Mouse (Mus musculus): ENCODE measurements around the gene Klhdc8b. TPM values are rescaled to one million over a fixed set of nuclear protein-coding genes. Genes with fewer than 3 reads are reported as not detected.

The Klhdc8b gene
- total RNA-seq, 2 experiments from 2014 or later, result 17.6 to 21.3 TPM

DNA sequence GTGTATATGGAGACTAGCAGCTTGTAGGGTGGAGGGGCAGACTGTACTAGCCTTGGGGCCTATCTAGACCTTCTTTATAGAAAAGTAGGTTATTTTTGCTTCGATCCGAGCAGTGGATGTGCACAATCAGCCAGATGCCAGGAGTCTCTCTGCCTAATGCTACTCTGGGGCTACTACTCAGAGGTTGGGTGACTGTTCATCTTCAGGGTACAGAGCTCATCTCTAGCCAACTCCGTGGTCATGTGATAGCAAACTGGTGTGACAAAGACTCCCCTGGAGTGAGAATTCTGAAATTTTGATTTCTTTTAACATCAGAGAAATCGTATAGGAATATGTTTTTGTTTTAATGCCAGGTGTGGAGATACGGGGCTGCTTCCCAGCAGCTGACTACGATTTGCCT is 8.5 kb downstream of the Klhdc8b start:
- DNase-seq (ENCODE audit: extremely low spot score in 1 of 2, low spot score in 1 of 2), result no peak

DNA sequence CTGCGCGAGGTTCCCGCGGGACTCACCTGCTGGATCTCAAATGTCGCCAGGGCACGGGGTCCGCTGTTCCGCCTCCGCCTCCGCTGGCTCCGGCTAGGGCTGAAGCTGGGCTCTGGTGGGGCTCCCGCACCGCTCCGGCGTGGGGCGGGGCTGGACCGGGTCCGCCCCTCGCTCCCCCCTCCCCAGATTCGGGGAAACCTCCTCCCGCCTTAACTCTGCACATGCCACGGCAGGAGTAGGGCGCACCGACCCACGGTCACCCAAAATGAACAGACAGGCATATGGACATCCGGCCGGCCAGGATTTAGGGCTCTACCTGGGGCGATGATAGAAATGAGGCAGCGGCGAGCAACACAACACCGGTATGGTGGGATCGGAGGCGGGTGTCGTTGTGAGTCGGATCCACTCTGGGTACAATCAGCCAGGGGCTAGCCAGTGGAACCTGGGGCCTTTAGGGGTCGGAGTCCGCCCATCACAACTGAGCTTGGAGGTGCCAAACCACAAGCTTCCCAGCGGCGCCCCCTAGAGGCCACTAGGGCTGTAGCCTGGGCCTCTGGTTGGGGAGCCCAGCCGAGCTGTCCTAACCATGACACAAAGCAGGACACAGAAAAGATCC is 9.0 kb downstream of the Klhdc8b start:
- DNase-seq (ENCODE audit: extremely low spot score in 1 of 2, low spot score in 1 of 2), result peak; percentile 84 to 95

DNA sequence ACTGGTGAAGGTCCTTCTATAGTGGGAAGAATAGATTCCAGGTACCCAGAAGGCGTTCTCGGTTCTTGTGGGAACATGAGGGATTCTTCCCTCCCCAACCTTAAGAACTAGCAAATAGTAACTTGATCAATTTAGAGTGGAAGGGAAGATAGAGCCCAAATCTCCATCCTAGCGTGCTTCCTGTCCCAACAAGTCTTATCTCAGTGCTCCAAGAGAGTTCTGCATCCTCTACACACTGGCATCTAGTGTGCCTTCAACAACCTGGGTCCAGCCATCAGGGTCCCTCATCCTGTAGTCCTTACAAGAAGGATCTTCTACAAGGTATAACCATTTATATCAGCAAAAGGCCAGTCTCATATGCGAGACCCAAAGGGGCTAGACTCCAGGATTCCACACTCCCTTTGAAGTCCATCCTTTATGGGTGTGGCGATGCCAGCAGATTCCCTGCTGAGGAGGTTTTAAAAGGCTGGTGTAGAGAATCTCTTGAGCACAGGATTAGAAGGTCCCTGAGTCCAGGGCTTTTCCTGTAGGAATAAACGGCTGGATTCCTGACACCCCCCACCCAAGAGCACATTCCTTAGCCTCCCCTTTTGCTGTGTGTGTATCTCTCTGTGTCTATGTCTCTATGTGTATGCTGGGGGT is 9.7 kb downstream of the Klhdc8b start:
- DNase-seq (ENCODE audit: extremely low spot score in 1 of 2, low spot score in 1 of 2), result no peak

DNA sequence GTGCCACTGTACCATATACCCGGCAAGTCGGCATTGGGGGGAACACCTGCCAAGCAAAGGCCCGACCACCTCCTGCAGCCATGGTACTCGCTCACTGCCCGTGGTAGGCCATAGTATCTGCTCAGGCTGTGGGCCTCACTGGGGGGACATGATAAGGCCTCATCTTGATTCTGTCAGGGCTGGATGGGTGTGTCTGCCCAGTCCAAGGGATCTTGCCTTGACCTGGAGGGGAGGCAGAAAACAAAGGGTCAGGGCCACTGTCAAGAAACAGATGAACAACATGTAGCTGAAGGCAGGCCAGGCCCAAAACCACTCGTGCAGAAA is 10.2 kb downstream of the Klhdc8b start:
- no peak for DNase-seq (ENCODE audit: extremely low spot score in 1 of 2, low spot score in 1 of 2)

DNA sequence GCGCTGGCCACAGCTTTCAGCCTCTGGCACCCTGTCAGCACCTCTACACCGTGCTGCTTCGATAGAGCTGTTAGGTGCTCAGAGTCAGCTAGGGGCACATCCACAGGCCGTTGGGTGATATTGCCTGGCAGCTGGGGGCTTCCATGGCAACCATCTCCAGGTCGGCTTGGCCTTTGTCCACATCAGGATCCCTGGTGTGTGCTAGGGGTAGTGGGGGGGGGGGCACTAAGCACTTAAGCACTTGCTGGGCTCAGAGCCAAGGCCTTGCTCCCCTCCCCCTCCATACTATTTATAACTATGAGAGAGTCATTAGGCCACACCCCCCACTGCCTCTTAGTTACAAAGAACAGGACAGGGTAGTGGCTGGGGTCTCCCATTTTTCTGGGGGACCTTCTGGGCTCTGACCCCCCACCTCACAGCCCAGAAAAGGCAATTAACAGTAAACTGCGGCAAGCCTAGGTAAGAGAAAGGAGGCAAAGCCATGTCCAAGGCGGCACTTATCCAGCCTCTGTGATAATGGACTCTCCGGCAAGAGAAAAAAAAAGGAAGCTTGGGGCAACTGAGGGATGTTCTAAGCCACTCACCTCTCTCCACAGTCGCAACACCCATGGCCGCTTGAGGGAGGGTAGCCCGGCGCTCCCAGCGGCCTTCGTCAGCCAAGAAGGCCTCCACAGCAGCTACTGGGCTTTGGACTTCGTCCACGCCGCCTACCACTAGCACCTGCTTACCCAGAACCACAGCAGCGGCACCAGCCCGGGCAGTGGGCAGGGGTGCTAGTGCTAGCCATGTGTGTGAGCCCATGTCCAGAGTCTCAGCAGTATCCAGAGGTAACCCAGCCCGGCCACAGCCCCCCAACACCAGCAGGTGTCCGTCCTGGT is 10.8 kb downstream of the Klhdc8b start:
- no peak for DNase-seq (ENCODE audit: extremely low spot score in 1 of 2, low spot score in 1 of 2)

DNA sequence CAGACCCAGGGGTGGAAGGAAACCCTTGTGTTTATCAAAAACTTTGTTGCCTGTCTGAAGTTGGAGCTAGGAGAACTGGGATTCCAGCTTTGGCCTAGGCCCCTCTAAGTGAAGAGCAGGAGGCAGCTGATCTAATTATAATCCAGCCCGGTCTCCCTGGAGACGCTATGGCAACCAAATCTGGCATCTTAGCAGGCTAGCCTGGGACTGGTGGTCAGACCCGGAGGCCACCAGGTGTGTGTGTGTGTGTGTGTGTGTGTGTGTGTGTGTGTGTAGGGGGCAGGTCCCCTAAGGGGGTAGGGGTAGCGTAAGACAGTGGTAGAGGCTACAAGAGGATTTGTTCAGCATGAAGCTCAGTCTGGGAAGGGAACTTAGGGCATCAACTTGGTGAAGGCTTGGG is 11.5 kb downstream of the Klhdc8b start:
- peak in 1 of 2 experiments; percentile 56 for DNase-seq (ENCODE audit: extremely low spot score in 1 of 2, low spot score in 1 of 2)

DNA sequence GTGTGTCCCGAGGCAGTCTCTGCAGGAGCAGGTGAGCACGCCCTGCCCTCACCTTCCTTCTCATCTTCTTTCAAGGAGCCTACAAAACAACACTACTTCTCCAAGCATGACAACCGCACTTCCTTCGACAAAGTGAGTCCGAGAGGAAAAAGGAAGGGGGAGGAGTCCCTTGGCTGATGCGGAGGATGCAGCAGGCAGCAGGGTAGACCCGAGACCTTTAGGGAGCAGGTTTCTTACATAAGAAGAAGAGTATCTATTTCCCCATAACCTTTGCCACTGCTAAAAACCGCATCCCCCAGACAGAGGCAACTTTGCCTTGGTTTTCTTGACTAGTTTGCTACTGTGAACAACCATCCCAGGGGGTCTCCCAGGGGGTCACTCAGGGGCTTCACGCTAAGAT is 16.3 kb downstream of the Klhdc8b start:
- DNase-seq (ENCODE audit: extremely low spot score in 1 of 2, low spot score in 1 of 2), result no peak

DNA sequence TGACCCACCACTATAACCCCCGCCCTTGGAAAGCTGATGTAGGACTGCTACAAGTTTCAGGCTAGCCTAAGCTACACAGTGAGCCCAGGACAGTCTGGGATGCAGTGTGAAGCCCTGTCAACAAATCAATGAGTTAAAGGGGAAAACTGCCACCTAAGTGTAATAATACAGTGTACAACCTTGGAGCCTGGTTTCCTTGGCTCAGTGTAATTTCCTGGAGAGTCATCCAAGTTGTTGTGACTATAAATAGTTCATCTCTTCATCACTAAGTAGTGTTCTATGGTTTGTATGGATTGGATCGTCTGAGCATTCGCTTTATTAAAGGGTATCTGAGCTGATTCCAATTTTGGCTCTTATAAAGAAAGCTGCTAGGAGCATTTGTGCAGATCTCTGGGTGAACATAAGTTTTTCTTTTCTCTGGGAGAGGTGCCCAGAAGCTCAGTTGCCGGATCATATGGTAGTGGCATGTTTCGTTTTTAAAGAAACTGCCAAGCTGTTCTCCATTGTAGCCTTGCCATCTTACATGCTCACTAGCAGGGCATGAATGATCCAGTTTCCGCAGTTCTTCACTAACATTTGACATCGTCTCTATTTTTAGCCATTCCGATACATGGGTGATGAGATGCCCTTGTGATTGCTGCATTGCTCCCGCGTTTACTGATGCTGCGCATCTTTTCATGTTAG is 20.0 kb downstream of the Klhdc8b start:
- no peak for DNase-seq (ENCODE audit: extremely low spot score in 1 of 2, low spot score in 1 of 2)

DNA sequence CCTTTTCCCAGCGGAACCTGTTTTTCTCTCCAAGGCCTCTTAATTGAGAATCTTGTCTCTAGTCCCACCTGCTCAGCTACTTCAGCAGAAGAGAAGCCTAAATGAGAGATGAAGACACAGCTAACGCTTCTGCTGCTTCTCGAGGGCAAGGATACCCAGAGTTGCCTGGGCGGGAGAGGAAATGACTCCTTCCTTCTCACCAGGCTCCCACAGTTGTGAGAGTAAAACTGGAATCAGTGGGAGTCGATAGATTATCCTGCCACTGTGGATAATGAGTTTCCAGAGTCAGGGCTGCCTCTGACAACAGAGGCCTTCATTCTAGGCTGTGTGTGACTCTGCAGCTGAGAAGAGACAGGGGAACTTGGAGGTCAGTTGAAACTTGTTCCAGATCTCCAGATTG is 20.9 kb downstream of the Klhdc8b start:
- DNase-seq (ENCODE audit: extremely low spot score in 1 of 2, low spot score in 1 of 2), result no peak

DNA sequence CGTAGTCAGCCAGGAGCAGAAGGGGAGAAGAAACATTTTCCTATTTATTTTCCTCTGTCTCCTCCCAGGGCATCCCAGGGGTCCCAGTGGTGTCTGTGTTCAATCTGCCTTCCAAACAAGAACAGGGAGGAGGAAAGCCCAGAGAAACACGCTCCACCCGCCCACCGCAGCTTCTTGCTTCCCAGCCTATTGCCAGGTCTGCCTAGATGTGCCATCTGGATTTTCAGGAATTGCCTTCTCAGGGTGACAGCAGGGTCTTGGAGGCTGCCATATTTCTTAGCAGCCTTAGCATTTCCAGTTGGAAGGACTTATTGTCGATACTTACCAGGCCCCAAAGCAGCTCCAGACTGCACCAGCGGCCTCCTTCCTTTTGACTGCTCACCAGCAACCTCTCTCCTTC is 22.2 kb downstream of the Klhdc8b start:
- DNase-seq (ENCODE audit: extremely low spot score in 1 of 2, low spot score in 1 of 2), result no peak

DNA sequence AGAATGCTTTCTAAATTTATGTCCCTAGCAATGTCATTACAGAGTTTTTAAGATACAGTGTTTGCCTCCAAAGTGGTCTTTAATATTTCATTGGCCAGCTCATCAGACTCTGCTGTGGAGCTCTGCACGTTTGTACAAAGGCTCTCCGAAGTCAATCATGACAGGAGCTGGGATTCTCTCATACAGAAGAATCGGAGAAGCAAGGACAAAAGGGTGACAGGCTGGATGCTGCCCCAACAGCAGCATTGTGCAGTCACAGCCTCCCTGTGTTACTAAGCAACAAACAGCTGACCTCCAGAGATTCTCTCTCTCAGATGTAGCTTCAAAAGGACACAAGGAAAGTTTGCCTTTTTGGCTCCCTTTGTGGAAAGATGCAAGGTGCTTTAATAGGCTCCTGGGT is 25.2 kb downstream of the Klhdc8b start, which contains the start of gene BC048562:
TSS of gene BC048562 (plus strand) at position 301 of the 400 bp plus-strand sequence.
- no peak for DNase-seq (ENCODE audit: extremely low spot score in 1 of 2, low spot score in 1 of 2)

DNA sequence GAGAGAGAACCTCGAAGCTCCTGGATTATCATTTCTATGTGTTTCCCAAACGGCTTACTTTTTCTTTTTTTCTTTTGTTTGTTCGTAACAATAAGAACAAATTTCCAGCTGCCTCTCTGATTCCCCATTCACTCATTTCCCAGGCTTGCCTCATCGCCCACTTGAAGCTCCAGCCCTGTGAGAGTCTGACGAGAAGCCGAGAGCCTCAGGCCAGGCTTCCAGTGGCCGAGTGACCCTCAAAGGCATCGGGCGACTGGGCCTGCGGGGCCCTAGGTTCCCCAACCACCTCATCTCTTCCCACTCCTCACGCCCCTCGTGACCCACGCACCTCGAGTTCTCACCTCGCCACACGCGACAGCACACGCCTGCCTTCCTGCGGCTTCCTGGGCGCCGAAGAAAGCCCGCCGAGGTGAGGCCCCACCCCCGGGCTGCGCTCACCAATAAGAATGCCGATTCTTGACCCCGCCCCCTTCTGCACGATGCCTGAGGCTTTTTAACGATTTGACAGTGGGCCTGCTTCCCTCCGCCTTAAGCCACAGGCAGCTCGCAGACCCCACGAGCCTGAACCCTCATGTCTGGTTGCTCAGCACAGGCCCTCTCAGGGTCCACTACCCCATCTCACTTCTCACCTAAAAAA is 29.8 kb downstream of the Klhdc8b start:
- no peak for DNase-seq (ENCODE audit: extremely low spot score in 1 of 2, low spot score in 1 of 2)

DNA sequence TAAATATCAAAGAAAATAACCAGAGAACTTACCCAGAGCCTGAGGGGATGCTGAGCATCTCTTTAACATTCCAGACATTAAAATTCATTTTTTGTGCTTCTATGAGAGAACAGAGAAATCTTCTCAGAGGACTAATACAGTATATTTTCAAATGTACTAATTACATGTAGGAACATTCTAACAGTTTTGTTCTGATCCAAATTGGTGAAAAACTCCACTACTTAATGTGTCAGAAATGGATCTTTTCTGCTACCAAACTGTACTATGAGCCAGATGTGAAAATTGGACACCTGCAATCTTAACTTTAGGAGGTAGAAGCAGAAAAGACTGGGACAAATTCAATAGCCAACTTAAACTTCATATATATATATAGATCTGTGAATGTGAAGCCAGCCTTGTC is 33.0 kb downstream of the Klhdc8b start, which contains the start of gene Ccdc36:
TSS of gene Ccdc36 (minus strand) at position 101 of the 400 bp plus-strand sequence.
- DNase-seq (ENCODE audit: extremely low spot score in 1 of 2, low spot score in 1 of 2), result no peak

DNA sequence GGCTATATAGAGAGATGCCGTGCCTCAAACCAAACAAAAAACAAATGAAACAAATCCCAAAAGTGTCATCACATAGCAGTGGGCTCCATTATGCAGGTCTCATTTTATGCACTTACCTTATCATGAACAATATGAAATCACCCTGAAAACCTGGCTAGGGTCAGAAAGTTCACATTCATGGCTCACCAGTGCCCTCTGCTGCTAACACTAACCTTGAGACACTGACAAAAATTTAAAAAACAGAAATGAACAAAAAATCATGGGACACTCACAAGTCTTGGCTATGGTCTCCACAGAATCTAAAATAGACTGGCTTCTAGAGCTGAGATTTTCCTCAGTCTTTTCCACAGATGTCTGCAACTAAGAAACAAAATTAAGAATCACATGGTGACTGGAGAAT is 49.2 kb downstream of the Klhdc8b start:
- peak in 1 of 2 experiments; percentile 48 for DNase-seq (ENCODE audit: extremely low spot score in 1 of 2, low spot score in 1 of 2)

DNA sequence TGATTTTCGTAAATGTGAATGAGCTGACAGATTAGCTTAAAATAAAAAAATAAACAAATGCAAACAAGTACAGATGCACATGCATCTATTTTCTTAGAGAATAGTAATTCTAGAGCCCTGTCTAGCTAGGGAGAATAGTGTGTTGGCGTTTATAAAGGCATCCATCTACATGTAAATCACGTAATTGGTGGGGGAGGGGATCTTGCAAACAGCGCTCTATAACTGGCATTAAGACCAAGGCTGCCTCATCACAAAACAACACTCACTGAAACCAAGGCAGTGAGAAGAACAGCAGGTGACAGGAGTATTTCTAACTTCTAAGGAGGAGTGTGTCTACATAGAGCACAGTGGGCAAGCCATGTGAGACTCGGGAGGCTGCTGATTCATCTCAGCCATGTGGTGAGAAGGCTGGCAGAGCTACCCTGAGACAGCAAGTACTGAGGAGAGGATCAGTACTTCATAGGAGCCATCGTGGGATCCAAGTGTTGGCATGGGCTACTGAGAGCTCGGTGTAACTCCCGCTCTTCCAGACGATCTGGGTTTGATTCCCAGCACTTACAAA is 49.9 kb downstream of the Klhdc8b start:
- DNase-seq (ENCODE audit: extremely low spot score in 1 of 2, low spot score in 1 of 2), result no peak

DNA sequence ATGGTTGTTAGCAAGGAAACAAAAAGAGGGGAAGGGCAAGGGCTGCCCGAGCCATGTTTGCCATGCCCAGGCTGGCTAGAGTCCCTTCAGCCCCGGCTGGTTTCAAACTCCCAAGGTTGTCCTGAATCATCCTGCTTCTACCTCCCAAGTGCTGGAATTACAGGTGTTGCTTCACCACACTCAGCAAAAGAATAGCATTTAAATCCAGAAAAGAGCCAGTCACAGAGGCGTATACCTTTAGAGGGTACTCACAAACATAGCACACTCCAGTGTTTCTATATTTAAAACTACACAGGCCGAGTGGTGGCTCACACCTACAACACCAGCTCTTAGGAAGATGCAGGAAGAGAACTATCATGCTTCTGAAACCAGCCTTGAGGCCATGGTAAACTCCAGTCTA is 51.8 kb downstream of the Klhdc8b start:
- DNase-seq (ENCODE audit: extremely low spot score in 1 of 2, low spot score in 1 of 2), result no peak

DNA sequence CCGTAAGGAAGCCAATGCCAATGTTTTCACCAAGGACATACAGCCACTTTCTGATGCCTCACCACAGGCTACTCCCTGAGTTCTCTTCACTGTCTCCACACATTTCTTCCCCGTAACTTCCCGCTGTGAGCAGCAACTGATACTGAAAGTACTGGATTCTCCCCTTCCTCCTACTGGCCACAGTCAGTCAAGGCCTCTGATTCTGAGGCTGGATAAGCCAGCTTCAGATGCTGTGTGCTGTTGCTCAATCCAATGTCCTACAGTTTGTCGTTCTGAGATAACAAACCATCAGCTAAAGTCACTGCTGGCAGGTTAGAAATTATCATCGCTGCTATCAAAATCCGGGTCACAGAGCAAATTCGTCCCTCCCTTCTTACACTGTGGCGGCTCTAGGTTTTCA is 56.9 kb downstream of the Klhdc8b start:
- DNase-seq (ENCODE audit: extremely low spot score in 1 of 2, low spot score in 1 of 2), result no peak

DNA sequence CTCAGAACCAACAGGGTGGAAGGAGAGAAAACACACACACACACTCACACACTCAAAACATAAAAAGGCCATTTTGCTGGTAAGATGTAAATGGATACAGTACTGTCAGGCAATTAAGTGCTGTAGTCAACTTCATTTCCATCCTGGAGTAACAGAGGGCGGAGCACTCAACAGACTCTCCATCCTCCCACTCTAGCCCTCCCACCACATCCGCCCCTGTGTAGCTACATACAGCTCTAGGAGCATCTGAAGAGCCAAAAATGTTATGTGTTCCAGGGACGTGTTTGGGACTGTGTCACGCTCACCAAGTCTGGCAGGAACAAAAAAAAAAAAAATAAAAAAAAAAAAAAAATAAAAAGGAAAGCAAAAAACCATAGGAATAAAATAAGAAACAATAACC is 58.3 kb downstream of the Klhdc8b start:
- DNase-seq (ENCODE audit: extremely low spot score in 1 of 2, low spot score in 1 of 2), result no peak

DNA sequence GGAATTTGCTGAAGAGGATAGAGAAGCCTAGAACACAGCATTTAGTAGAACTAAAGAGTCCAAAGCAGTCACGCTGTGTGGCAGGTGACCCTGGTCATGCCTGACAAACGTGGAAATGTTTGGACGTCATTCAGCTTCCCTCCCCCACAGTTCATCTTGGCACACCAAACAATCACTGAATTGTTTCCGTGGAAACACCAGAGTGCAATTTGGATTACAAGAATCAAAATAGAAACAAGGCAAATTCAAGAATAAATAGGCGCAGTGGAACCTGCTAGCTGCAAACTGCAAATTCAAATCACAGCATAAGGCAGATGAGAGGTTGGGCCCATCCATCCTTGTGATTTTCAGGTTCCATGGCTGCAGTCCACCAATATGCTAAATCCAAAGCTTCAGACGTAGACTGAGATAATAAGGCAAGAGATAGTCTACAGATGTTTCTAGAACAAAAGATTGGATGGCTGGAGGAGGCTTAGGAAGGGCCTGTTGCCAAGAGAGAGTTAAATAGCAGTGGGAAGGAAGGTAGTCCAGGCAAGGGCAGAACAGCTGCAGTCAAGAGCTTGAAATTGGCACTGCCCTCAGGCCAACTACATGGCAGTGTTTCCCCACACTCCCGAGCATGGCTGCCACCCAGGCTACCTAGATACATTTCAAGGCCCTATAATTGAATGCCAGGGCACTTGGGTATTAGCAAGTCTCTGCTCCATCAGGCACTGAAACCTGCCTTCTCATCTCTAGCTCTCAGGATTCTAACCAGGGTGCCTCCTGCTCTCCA is 60.0 kb downstream of the Klhdc8b start:
- DNase-seq (ENCODE audit: extremely low spot score in 1 of 2, low spot score in 1 of 2), result peak; percentile 27 to 51

Measured in layer of hippocampus, postnatal 25 days (tissue).